Mouse (Mus musculus) ES-E14 (cell line): ENCODE measurements around the gene Odf4. TPM values are rescaled to one million over a fixed set of nuclear protein-coding genes. Genes with fewer than 3 reads are reported as not detected.

Experiments
- DNase-seq: peaks from one replicate; pipeline ENCODE4 v3.0.0-alpha.2; 2013; ENCODE audit warnings: low read depth, low spot score
- H3K27ac ChIP-seq: 2 replicates; pipeline ENCODE4 v1.5.1; 2012; ENCODE audit warnings: low read depth, mild to moderate bottlenecking, low read length, moderate library complexity, mixed read lengths; ENCODE audit not compliant: poor library complexity, insufficient read depth, severe bottlenecking
- H3K36me3 ChIP-seq: 2 replicates; pipeline ENCODE4 v1.6.1; 2012; ENCODE audit warnings: mild to moderate bottlenecking, low read length, moderate library complexity, mixed read lengths; ENCODE audit not compliant: control insufficient read depth, poor library complexity, insufficient read depth, severe bottlenecking
- H3K4me1 ChIP-seq, 2 experiments: fragments of 150-350 bp in 1 of 2; sonication (generic) in 1 of 2; 2 replicates each; pipeline ENCODE4 v1.6.1; 2012; ENCODE audit warnings: low read length in 2 of 2, mild to moderate bottlenecking in 1 of 2, mixed read lengths in 1 of 2; ENCODE audit not compliant: control insufficient read depth in 2 of 2, insufficient read depth in 2 of 2, poor library complexity in 1 of 2
- H3K4me3 ChIP-seq, 2 experiments: fragments of 150-350 bp in 1 of 2; sonication (generic) in 1 of 2; 2 replicates each; pipeline ENCODE4 v1.5.1; 2012; ENCODE audit warnings: low read length in 2 of 2, low read depth in 1 of 2, mild to moderate bottlenecking in 1 of 2, mixed read lengths in 1 of 2; ENCODE audit not compliant: insufficient read depth in 1 of 2, poor library complexity in 1 of 2, severe bottlenecking in 1 of 2
- H3K9ac ChIP-seq: 2 replicates; pipeline ENCODE4 v1.6.1; 2012; ENCODE audit warnings: low read depth, mild to moderate bottlenecking, low read length, mixed read lengths; ENCODE audit not compliant: poor library complexity, insufficient read depth, severe bottlenecking
- H3K9me3 ChIP-seq: fragments of 150-350 bp; sonication (generic); 2 replicates; pipeline ENCODE4 v1.6.1; 2012; ENCODE audit warnings: low read depth, mild to moderate bottlenecking, low read length; ENCODE audit not compliant: control insufficient read depth, insufficient read depth
- CHD2 ChIP-seq: IDR thresholded peaks from 2 replicates; pipeline ENCODE4 v1.6.1; 2014; ENCODE audit warnings: mild to moderate bottlenecking, low read depth, low read length, inconsistent platforms
- HCFC1 ChIP-seq: IDR thresholded peaks from 2 replicates; pipeline ENCODE4 v1.6.1; 2012; ENCODE audit warnings: low read length, inconsistent platforms, borderline replicate concordance; ENCODE audit not compliant: insufficient read depth
- MAFK ChIP-seq: IDR thresholded peaks from 2 replicates; pipeline ENCODE4 v1.6.1; 2014; ENCODE audit warnings: mild to moderate bottlenecking, low read depth, low read length, inconsistent platforms; ENCODE audit not compliant: insufficient read depth
- ZC3H11A ChIP-seq: IDR thresholded peaks from 2 replicates; pipeline ENCODE4 v1.6.1; 2012; ENCODE audit warnings: low read depth, mild to moderate bottlenecking, inconsistent platforms, low read length, borderline replicate concordance
- ZNF384 ChIP-seq: IDR thresholded peaks from 2 replicates; pipeline ENCODE4 v1.6.1; 2012; ENCODE audit warnings: low read depth, low read length, inconsistent platforms
- in situ Hi-C, 2 experiments: fragments of 600-800 bp; cut with MboI; formaldehyde crosslinking; loops; one replicate each; pipeline ENCODE4 v1.15.1; 2025; ENCODE audit warnings: low sequenced_read_pairs in 2 of 2, inconsistent platforms in 1 of 2; ENCODE audit not compliant: unreplicated experiment in 2 of 2
- total RNA-seq: library from RNA; depleted of rRNA; stranded (reverse); fragments of 300-350 nt; gene quantifications from 2 replicates; pipeline ENCODE4 v1.2.3, GENCODE M21; 2012

The Odf4 gene
- total RNA-seq, 1 experiment: not detected

- Histone ChIP-seq H3K9ac (no peak within 1 kb of the TSS), H3K27ac (no peak within 1 kb of the TSS), H3K4me1 (peaks cover 0 to 4% of the 10 kb centered on the region in 2 experiments; a peak in 1 of 4 replicates), H3K4me3 (no peak within 1 kb of the TSS), H3K9me3 (no peaks in the 10 kb centered on the region), H3K36me3 (no peaks in the 10 kb centered on the region)
- TF ChIP-seq MAFK (no peak), HCFC1 (no peak), CHD2 (no peak), ZNF384 (no peak), ZC3H11A (no peak)
- in situ Hi-C loops: no loop called here
- DNase-seq: no peak
These were observed 38.6 kb downstream of the Odf4 start, which contains the start of gene Rnf222 for GRCm38 (mm10) chr11:68888253-68888652. Gene Rnf222, plus strand, starts transcription at chr11:68888553.

DNA sequence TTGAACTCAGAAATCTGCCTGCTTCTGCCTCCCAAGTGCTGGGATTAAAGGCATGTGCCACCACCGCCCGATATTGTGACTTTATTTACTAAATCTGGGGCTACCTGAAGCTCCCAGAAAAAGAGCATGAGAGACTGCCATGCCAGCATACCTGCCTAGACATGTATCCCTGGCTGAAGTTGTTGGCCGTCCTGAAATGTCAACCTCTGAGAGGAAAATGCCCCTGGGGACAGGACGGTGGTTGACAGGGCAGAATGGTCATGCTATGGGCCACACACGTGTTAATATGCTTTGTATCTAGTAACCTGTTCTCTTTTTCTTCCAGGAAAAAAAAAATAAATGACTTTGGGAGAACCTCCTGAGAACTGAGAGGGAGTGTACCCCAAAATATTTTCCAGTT, 40.8 kb downstream of the Odf4 start:
- Histone ChIP-seq H3K4me1 (peaks cover 2 to 5% of the 10 kb centered on the region in 2 experiments; a peak in 2 of 4 replicates), H3K27ac (no peak overlapping the region), H3K9me3 (no peaks in the 10 kb centered on the region), H3K9ac (no peak overlapping the region), H3K36me3 (no peaks in the 10 kb centered on the region), H3K4me3 (no peak overlapping the region)
- TF ChIP-seq ZNF384: no peak
- TF ChIP-seq MAFK: no peak
- TF ChIP-seq ZC3H11A: no peak
- in situ Hi-C loops: no loop called here
- DNase-seq: no peak

GRCm38 (mm10) chr11:68884368-68884767, 42.5 kb downstream of the Odf4 start:
- no peaks in the 10 kb centered on the region for H3K36me3 ChIP-seq
- H3K27ac ChIP-seq: no peak overlapping the region
- no peak for DNase-seq
- H3K9me3 ChIP-seq: no peaks in the 10 kb centered on the region
- in situ Hi-C loops: no loop called here
- H3K4me1 ChIP-seq: peaks cover 2 to 5% of the 10 kb centered on the region in 2 experiments; a peak in 2 of 4 replicates
- no peak for TF ChIP-seq CHD2
- TF ChIP-seq MAFK: no peak
- TF ChIP-seq ZC3H11A: no peak
- TF ChIP-seq ZNF384: no peak
- TF ChIP-seq HCFC1: no peak
- H3K4me3 ChIP-seq: no peak overlapping the region
- no peak overlapping the region for H3K9ac ChIP-seq

GRCm38 (mm10) chr11:68883843-68884242, 43.0 kb downstream of the Odf4 start:
- Histone ChIP-seq H3K4me1 (peaks cover 2 to 5% of the 10 kb centered on the region in 2 experiments; a peak in 2 of 4 replicates), H3K36me3 (no peaks in the 10 kb centered on the region), H3K9me3 (no peaks in the 10 kb centered on the region), H3K27ac (no peak overlapping the region), H3K4me3 (no peak overlapping the region), H3K9ac (no peak overlapping the region)
- no peak for TF ChIP-seq CHD2
- no peak for TF ChIP-seq ZNF384
- TF ChIP-seq ZC3H11A: no peak
- no peak for TF ChIP-seq HCFC1
- no peak for TF ChIP-seq MAFK
- DNase-seq: no peak
- in situ Hi-C loops: no loop called here

GRCm38 (mm10) chr11:68882107-68882506, 44.8 kb downstream of the Odf4 start:
- in situ Hi-C loops: no loop called here
- H3K4me1 ChIP-seq: peaks cover 5 to 9% of the 10 kb centered on the region in 2 experiments; a peak in 2 of 4 replicates
- H3K36me3 ChIP-seq: no peaks in the 10 kb centered on the region
- DNase-seq: no peak
- H3K27ac ChIP-seq: no peak overlapping the region
- peak overlapping the region; percentile 26; the same call in 1 of the 2 replicates for H3K9ac ChIP-seq
- H3K4me3 ChIP-seq: peak overlapping the region; percentile 6 to 35; a peak in 3 of 4 replicates
- TF ChIP-seq CHD2 (no peak), HCFC1 (no peak)
- H3K9me3 ChIP-seq: no peaks in the 10 kb centered on the region
